Mouse (Mus musculus): Measurements from ENCODE around the gene Gm45062. TPM values are rescaled to one million over a fixed set of nuclear protein-coding genes. Genes with fewer than 3 reads are reported as not detected.

Gm45062 gene
- polyA plus RNA-seq, 1 experiment from 2014 or later = 10.6 TPM

GRCm38 (mm10) chr6:8343271-8343670 lies 84.0 kb downstream of the Gm45062 start:
- 95% methylated on average over 4 of the region's 4 CpGs for WGBS
- Histone ChIP-seq H3K36me3 (replicated peaks; ENCODE audit: control insufficient read depth, insufficient read depth) (no peaks in the 10 kb centered on the region), H3K9me3 (ENCODE audit: control insufficient read depth, low read length) (no peaks in the 10 kb centered on the region), H3K4me2 (replicated peaks) (no peak overlapping the region), H3K9ac (no peak overlapping the region), H3K4me3 (replicated peaks; ENCODE audit: low read length) (no peak overlapping the region), H3K27ac (no peak overlapping the region), H3K4me1 (replicated peaks; ENCODE audit: control insufficient read depth, insufficient read depth, low read length) (no peaks in the 10 kb centered on the region), H3K27me3 (ENCODE audit: control insufficient read depth, insufficient read depth, low read length) (no peaks in the 10 kb centered on the region)
- DNase-seq (ENCODE audit: low spot score) = no peak
- no peak for ATAC-seq (ENCODE audit: low FRiP score)

- Histone ChIP-seq H3K27ac (no peak overlapping the region), H3K27me3 (ENCODE audit: control insufficient read depth, insufficient read depth, low read length) (no peaks in the 10 kb centered on the region), H3K4me3 (replicated peaks; ENCODE audit: low read length) (no peak overlapping the region), H3K4me1 (replicated peaks; ENCODE audit: control insufficient read depth, insufficient read depth, low read length) (no peaks in the 10 kb centered on the region), H3K9ac (no peak overlapping the region), H3K4me2 (replicated peaks) (no peak overlapping the region), H3K36me3 (replicated peaks; ENCODE audit: control insufficient read depth, insufficient read depth) (no peaks in the 10 kb centered on the region), H3K9me3 (ENCODE audit: control insufficient read depth, low read length) (no peaks in the 10 kb centered on the region)
- DNase-seq (ENCODE audit: low spot score) (no peak), ATAC-seq (ENCODE audit: low FRiP score) (no peak)
- WGBS = 83% methylated on average over 5 of the region's 5 CpGs
These were observed 86.1 kb downstream of the Gm45062 start for GRCm38 (mm10) chr6:8345219-8345856.

- no peak for DNase-seq (ENCODE audit: low spot score)
- H3K27me3 ChIP-seq (ENCODE audit: control insufficient read depth, insufficient read depth, low read length) = no peaks in the 10 kb centered on the region
- no peak for ATAC-seq (ENCODE audit: low FRiP score)
- no peak overlapping the region for H3K4me3 ChIP-seq (replicated peaks; ENCODE audit: low read length)
- no peak overlapping the region for H3K4me2 ChIP-seq (replicated peaks)
- 84% methylated on average over 2 of the region's 2 CpGs for WGBS
- peaks cover under 1% of the 10 kb centered on the region for H3K4me1 ChIP-seq (replicated peaks; ENCODE audit: control insufficient read depth, insufficient read depth, low read length)
- H3K36me3 ChIP-seq (replicated peaks; ENCODE audit: control insufficient read depth, insufficient read depth) = no peaks in the 10 kb centered on the region
- H3K9ac ChIP-seq = no peak overlapping the region
- H3K27ac ChIP-seq = no peak overlapping the region
- no peaks in the 10 kb centered on the region for H3K9me3 ChIP-seq (ENCODE audit: control insufficient read depth, low read length)
These were observed 87.9 kb downstream of the Gm45062 start for GRCm38 (mm10) chr6:8347154-8347553.

- H3K4me3 ChIP-seq (replicated peaks; ENCODE audit: low read length) = no peak overlapping the region
These were observed 89.1 kb downstream of the Gm45062 start for GRCm38 (mm10) chr6:8348344-8348743.

GRCm38 (mm10) chr6:8349060-8349670 lies 89.9 kb downstream of the Gm45062 start:
- no peak overlapping the region for H3K27ac ChIP-seq
- H3K9ac ChIP-seq = no peak overlapping the region
- 93% methylated on average over 2 of the region's 2 CpGs for WGBS
- H3K4me3 ChIP-seq (replicated peaks; ENCODE audit: low read length) = no peak overlapping the region
- no peaks in the 10 kb centered on the region for H3K27me3 ChIP-seq (ENCODE audit: control insufficient read depth, insufficient read depth, low read length)
- H3K36me3 ChIP-seq (replicated peaks; ENCODE audit: control insufficient read depth, insufficient read depth) = no peaks in the 10 kb centered on the region
- peaks cover 19% of the 10 kb centered on the region for H3K4me1 ChIP-seq (replicated peaks; ENCODE audit: control insufficient read depth, insufficient read depth, low read length)
- no peak overlapping the region for H3K4me2 ChIP-seq (replicated peaks)
- no peaks in the 10 kb centered on the region for H3K9me3 ChIP-seq (ENCODE audit: control insufficient read depth, low read length)
- ATAC-seq (ENCODE audit: low FRiP score) (no peak), DNase-seq (ENCODE audit: low spot score) (no peak)

More at GRCm38 (mm10) chr6:8348344-8348743, 89.1 kb downstream of the Gm45062 start:
- ATAC-seq (ENCODE audit: low FRiP score) (no peak), DNase-seq (ENCODE audit: low spot score) (no peak)
- Histone ChIP-seq H3K9ac (no peak overlapping the region), H3K9me3 (ENCODE audit: control insufficient read depth, low read length) (no peaks in the 10 kb centered on the region), H3K27ac (no peak overlapping the region), H3K4me2 (replicated peaks) (no peak overlapping the region), H3K27me3 (ENCODE audit: control insufficient read depth, insufficient read depth, low read length) (no peaks in the 10 kb centered on the region), H3K4me1 (replicated peaks; ENCODE audit: control insufficient read depth, insufficient read depth, low read length) (peaks cover 12% of the 10 kb centered on the region), H3K36me3 (replicated peaks; ENCODE audit: control insufficient read depth, insufficient read depth) (no peaks in the 10 kb centered on the region)
- 97% methylated on average over 1 of the region's 1 CpGs for WGBS

GRCm38 (mm10) chr6:8351507-8351906 lies 92.3 kb downstream of the Gm45062 start:
- DNase-seq (ENCODE audit: low spot score) (no peak), ATAC-seq (ENCODE audit: low FRiP score) (no peak)
- no peak overlapping the region for H3K9ac ChIP-seq
- H3K36me3 ChIP-seq (replicated peaks; ENCODE audit: control insufficient read depth, insufficient read depth) = no peaks in the 10 kb centered on the region
- 85% methylated on average over 2 of the region's 2 CpGs for WGBS
- no peak overlapping the region for H3K27ac ChIP-seq
- no peaks in the 10 kb centered on the region for H3K9me3 ChIP-seq (ENCODE audit: control insufficient read depth, low read length)
- H3K4me1 ChIP-seq (replicated peaks; ENCODE audit: control insufficient read depth, insufficient read depth, low read length) = peaks cover 19% of the 10 kb centered on the region
- H3K4me2 ChIP-seq (replicated peaks) = no peak overlapping the region
- no peaks in the 10 kb centered on the region for H3K27me3 ChIP-seq (ENCODE audit: control insufficient read depth, insufficient read depth, low read length)
- H3K4me3 ChIP-seq (replicated peaks; ENCODE audit: low read length) = no peak overlapping the region

GRCm38 (mm10) chr6:8352533-8353168 lies 93.4 kb downstream of the Gm45062 start:
- no peaks in the 10 kb centered on the region for H3K9me3 ChIP-seq (ENCODE audit: control insufficient read depth, low read length)
- H3K27ac ChIP-seq = peak overlapping the region; percentile 21; the same call in 1 of the 2 replicates
- DNase-seq (ENCODE audit: low spot score) (peak; percentile 51), ATAC-seq (ENCODE audit: low FRiP score) (peak; percentile 56; the same call in 1 of the 2 replicates)
- peak overlapping the region; percentile 31; the same call in 1 of the 2 replicates for H3K9ac ChIP-seq
- H3K27me3 ChIP-seq (ENCODE audit: control insufficient read depth, insufficient read depth, low read length) = no peaks in the 10 kb centered on the region
- WGBS = 20% methylated on average over 12 of the region's 12 CpGs
- no peaks in the 10 kb centered on the region for H3K36me3 ChIP-seq (replicated peaks; ENCODE audit: control insufficient read depth, insufficient read depth)
- peak overlapping the region; percentile 45 for H3K4me2 ChIP-seq (replicated peaks)
- peaks cover 19% of the 10 kb centered on the region for H3K4me1 ChIP-seq (replicated peaks; ENCODE audit: control insufficient read depth, insufficient read depth, low read length)
- H3K4me3 ChIP-seq (replicated peaks; ENCODE audit: low read length) = no peak overlapping the region

- Histone ChIP-seq H3K36me3 (replicated peaks; ENCODE audit: control insufficient read depth, insufficient read depth) (no peaks in the 10 kb centered on the region), H3K4me3 (replicated peaks; ENCODE audit: low read length) (no peak overlapping the region), H3K27ac (no peak overlapping the region; the same call in 1 of the 2 replicates), H3K9me3 (ENCODE audit: control insufficient read depth, low read length) (no peaks in the 10 kb centered on the region), H3K4me1 (replicated peaks; ENCODE audit: control insufficient read depth, insufficient read depth, low read length) (peaks cover 19% of the 10 kb centered on the region), H3K4me2 (replicated peaks) (peak overlapping the region; percentile 45), H3K9ac (no peak overlapping the region), H3K27me3 (ENCODE audit: control insufficient read depth, insufficient read depth, low read length) (no peaks in the 10 kb centered on the region)
- DNase-seq (ENCODE audit: low spot score) = no peak
- WGBS = 45% methylated on average over 4 of the region's 4 CpGs
- ATAC-seq (ENCODE audit: low FRiP score) = no peak; the same call in 1 of the 2 replicates
These were observed 94.2 kb downstream of the Gm45062 start for GRCm38 (mm10) chr6:8353461-8353860.

GRCm38 (mm10) chr6:8354846-8355245 lies 95.6 kb downstream of the Gm45062 start:
- no peak overlapping the region for H3K4me2 ChIP-seq (replicated peaks)

More at GRCm38 (mm10) chr6:8354846-8355245, 95.6 kb downstream of the Gm45062 start:
- Histone ChIP-seq H3K4me1 (replicated peaks; ENCODE audit: control insufficient read depth, insufficient read depth, low read length) (peaks cover 19% of the 10 kb centered on the region), H3K27ac (no peak overlapping the region), H3K9me3 (ENCODE audit: control insufficient read depth, low read length) (no peaks in the 10 kb centered on the region), H3K36me3 (replicated peaks; ENCODE audit: control insufficient read depth, insufficient read depth) (no peaks in the 10 kb centered on the region), H3K4me3 (replicated peaks; ENCODE audit: low read length) (no peak overlapping the region), H3K27me3 (ENCODE audit: control insufficient read depth, insufficient read depth, low read length) (no peaks in the 10 kb centered on the region), H3K9ac (no peak overlapping the region)
- no peak for DNase-seq (ENCODE audit: low spot score)
- WGBS = 87% methylated on average over 4 of the region's 4 CpGs
- no peak for ATAC-seq (ENCODE audit: low FRiP score)
